ENCODE assay signal across 10 mouse cellular contexts in genomic region chr6:8693926-8694635, GRCm38 (mm10).
DNase-seq lines count a peak whose midpoint lies in the region; ATAC-seq lines count a peak whose summit lies in the region.
"Had no signal": no experiment of that assay in that cellular context is flagged by ENCODE, and none has a peak within 500 bp of the region (broad histone marks: within the 10 kb centered on the region; RNA-seq: fewer than 3 reads in every experiment).

No protein-coding gene starts in this region.

- peak overlapping the region; percentile 80 for H3K27ac ChIP-seq in embryonic facial prominence, embryonic 10.5 days (replicated peaks)
- peak overlapping the region; percentile 42; the same call in 1 of the 2 replicates for H3K27ac ChIP-seq in hindbrain, embryonic 11.5 days (ENCODE audit: low read depth, low read length)
- 0 out of 2 replicates have a peak overlapping the region, but pooled peaks have one; percentile 38 for H3K27ac ChIP-seq in midbrain, embryonic 14.5 days (replicated peaks; ENCODE audit: low read depth, low read length)

- peaks cover 31% of the 10 kb centered on the region for H3K4me1 ChIP-seq in embryonic facial prominence, embryonic 10.5 days
- peaks cover 3% of the 10 kb centered on the region; the same call in 1 of the 2 replicates for H3K4me1 ChIP-seq in hindbrain, embryonic 11.5 days (replicated peaks; ENCODE audit: control insufficient read depth, insufficient read depth, low read length)
- no peaks in the 10 kb centered on the region; the same call in 1 of the 2 replicates for H3K4me1 ChIP-seq in midbrain, embryonic 14.5 days (ENCODE audit: control insufficient read depth, insufficient read depth, low read length)

- H3K9me3 ChIP-seq in embryonic facial prominence, embryonic 10.5 days: no peaks in the 10 kb centered on the region
- H3K9me3 ChIP-seq in hindbrain, embryonic 11.5 days (ENCODE audit: control insufficient read depth, low read length): no peaks in the 10 kb centered on the region
- H3K9me3 ChIP-seq in midbrain, embryonic 14.5 days (ENCODE audit: control insufficient read depth, low read length): no peaks in the 10 kb centered on the region

- WGBS in embryonic facial prominence, embryonic 10.5 days: 9% methylated on average over 10 of the region's 10 CpGs
- 15% methylated on average over 10 of the region's 10 CpGs for WGBS in hindbrain, embryonic 11.5 days
- WGBS in midbrain, embryonic 14.5 days: 6% methylated on average over 10 of the region's 10 CpGs

- ATAC-seq in hindbrain, embryonic 11.5 days (ENCODE audit: low FRiP score): peak; percentile 92
- ATAC-seq in midbrain, embryonic 14.5 days (ENCODE audit: low FRiP score, low TSS enrichment): peak; percentile 85

- H3K36me3 ChIP-seq in embryonic facial prominence, embryonic 10.5 days (replicated peaks): no peaks in the 10 kb centered on the region
- no peaks in the 10 kb centered on the region for H3K36me3 ChIP-seq in hindbrain, embryonic 11.5 days (ENCODE audit: control insufficient read depth, insufficient read depth, low read length)
- no peaks in the 10 kb centered on the region for H3K36me3 ChIP-seq in midbrain, embryonic 14.5 days (ENCODE audit: control insufficient read depth, insufficient read depth, low read length)

- DNase-seq in kidney, postnatal 14 days: peak; percentile 8
- DNase-seq in kidney, adult 8-10 months: no peak
- DNase-seq in embryonic facial prominence, embryonic 10.5 days (ENCODE audit: low spot score): peak; percentile 79
- DNase-seq in hindbrain, embryonic 11.5 days (ENCODE audit: low spot score): peak; percentile 25
- DNase-seq in midbrain, embryonic 14.5 days: peak; percentile 41
- no peak for DNase-seq in adrenal gland, adult (ENCODE audit: inconsistent age in 2 of 2, low spot score in 1 of 2)
- no peak for DNase-seq in ovary, postnatal 10 days (ENCODE audit: low spot score)
- DNase-seq in cerebellum, adult 9-11 months: no peak
- DNase-seq: gastrocnemius, postnatal 25 days had no signal

- peak overlapping the region; percentile 20; the same call in 1 of the 2 replicates for H3K4me3 ChIP-seq in embryonic facial prominence, embryonic 10.5 days
- H3K4me3 ChIP-seq in hindbrain, embryonic 11.5 days (ENCODE audit: low read depth, low read length): no peak overlapping the region
- no peak overlapping the region for H3K4me3 ChIP-seq in midbrain, embryonic 14.5 days (replicated peaks; ENCODE audit: low read depth, low read length)
- H3K4me3 ChIP-seq: myocyte had no signal

- H3K9ac ChIP-seq in hindbrain, embryonic 11.5 days (ENCODE audit: low read depth, low read length): no peak overlapping the region
- H3K9ac ChIP-seq in midbrain, embryonic 14.5 days (replicated peaks; ENCODE audit: low read length): no peak overlapping the region

- no peak overlapping the region for H3K4me2 ChIP-seq in hindbrain, embryonic 11.5 days (replicated peaks; ENCODE audit: low read depth, low read length)
- no peak overlapping the region for H3K4me2 ChIP-seq in midbrain, embryonic 14.5 days (ENCODE audit: low read length)

- no peaks in the 10 kb centered on the region for H3K27me3 ChIP-seq in embryonic facial prominence, embryonic 10.5 days (replicated peaks; ENCODE audit: low read depth, poor library complexity, severe bottlenecking)
- no peaks in the 10 kb centered on the region for H3K27me3 ChIP-seq in hindbrain, embryonic 11.5 days (ENCODE audit: control insufficient read depth, insufficient read depth, low read length)
- H3K27me3 ChIP-seq in midbrain, embryonic 14.5 days (ENCODE audit: control insufficient read depth, insufficient read depth, low read length): no peaks in the 10 kb centered on the region

Comparison
In these comparisons a context has a peak if more than half of its experiments do, and no peak if none do; other contexts are left out.
1. DNase-seq: peak in kidney, postnatal 14 days (single experiment), embryonic facial prominence, embryonic 10.5 days (single experiment), hindbrain, embryonic 11.5 days (single experiment) and midbrain, embryonic 14.5 days (single experiment); none in kidney, adult 8-10 months (0 of 2), adrenal gland, adult (0 of 2), ovary, postnatal 10 days (single experiment) and cerebellum, adult 9-11 months (single experiment).
2. Peak in every context shown above with its lines, with median percentiles within 50 percentile points of each other: H3K27ac ChIP-seq.